Mouse (Mus musculus) myocyte (in vitro differentiated cells): ENCODE data around the gene Hmx1. TPM values are rescaled to one million over a fixed set of nuclear protein-coding genes. Genes with fewer than 3 reads are reported as not detected.

Experiments used
- H3K27me3 ChIP-seq: one replicate; pipeline ENCODE4 v1.6.1; 2011; ENCODE audit not compliant: control insufficient read depth, insufficient read depth, insufficient read length
- H3K36me3 ChIP-seq: one replicate; pipeline ENCODE4 v1.6.1; 2011; ENCODE audit not compliant: control insufficient read depth, insufficient read depth
- H3K4me2 ChIP-seq: one replicate; pipeline ENCODE4 v1.6.1; 2011; ENCODE audit warnings: low read depth, control low read depth
- H3K4me3 ChIP-seq: one replicate; pipeline ENCODE4 v1.5.1; 2011; ENCODE audit warnings: mild to moderate bottlenecking, control low read depth, moderate library complexity
- H3K79me2 ChIP-seq: one replicate; pipeline ENCODE4 v1.6.1; 2011; ENCODE audit not compliant: control insufficient read depth, insufficient read depth
- H3ac ChIP-seq: one replicate; pipeline ENCODE4 v1.6.1; 2011; ENCODE audit not compliant: control insufficient read depth, insufficient read length
- CEBPB ChIP-seq: IDR thresholded peaks from 2 replicates; pipeline ENCODE4 v1.6.1; 2011; ENCODE audit warnings: mild to moderate bottlenecking, moderate library complexity; ENCODE audit not compliant: poor library complexity, insufficient read depth, severe bottlenecking
- E2F4 ChIP-seq: IDR thresholded peaks from one replicate; pipeline ENCODE4 v1.6.1; 2011; ENCODE audit warnings: mild to moderate bottlenecking, control low read depth, moderate library complexity; ENCODE audit not compliant: insufficient read depth
- MAX ChIP-seq: IDR thresholded peaks from one replicate; pipeline ENCODE4 v1.6.1; 2011; ENCODE audit warnings: low read depth, mild to moderate bottlenecking, control low read depth
- MYOD1 ChIP-seq, 3 experiments: IDR thresholded peaks; one replicate each; pipeline ENCODE4 v1.6.1; 2011; ENCODE audit warnings: control low read depth in 2 of 3, low read depth in 2 of 3, mild to moderate bottlenecking in 2 of 3, moderate library complexity in 1 of 3; ENCODE audit not compliant: insufficient read length in 2 of 3, control insufficient read depth in 1 of 3
- MYOG ChIP-seq, 3 experiments: IDR thresholded peaks; one replicate each; pipeline ENCODE4 v1.6.1; 2011; ENCODE audit warnings: control low read depth in 2 of 3, low read depth in 2 of 3, mild to moderate bottlenecking in 2 of 3; ENCODE audit not compliant: insufficient read length in 2 of 3, control insufficient read depth in 1 of 3, insufficient read depth in 1 of 3
- POLR2A ChIP-seq: IDR thresholded peaks from one replicate; pipeline ENCODE4 v1.6.1; 2011; ENCODE audit warnings: low read depth, mild to moderate bottlenecking, control low read depth, moderate library complexity; ENCODE audit not compliant: insufficient read length
- POLR2AphosphoS2 ChIP-seq: IDR thresholded peaks from one replicate; pipeline ENCODE4 v1.6.1; 2011; ENCODE audit warnings: low read depth, control low read depth; ENCODE audit not compliant: insufficient read length
- REST ChIP-seq: IDR thresholded peaks from one replicate; pipeline ENCODE4 v1.6.1; 2011; ENCODE audit warnings: mild to moderate bottlenecking, control low read depth, moderate library complexity; ENCODE audit not compliant: insufficient read depth, insufficient read length
- SRF ChIP-seq: IDR thresholded peaks from one replicate; pipeline ENCODE4 v1.6.1; 2011; ENCODE audit warnings: low read depth; ENCODE audit not compliant: control insufficient read depth, insufficient read length
- TCF12 ChIP-seq: IDR thresholded peaks from one replicate; pipeline ENCODE4 v1.6.1; 2011; ENCODE audit warnings: mild to moderate bottlenecking, control low read depth; ENCODE audit not compliant: poor library complexity, insufficient read depth, severe bottlenecking
- TCF3 ChIP-seq: IDR thresholded peaks from one replicate; pipeline ENCODE4 v1.6.1; 2011; ENCODE audit warnings: low read depth, control low read depth; ENCODE audit not compliant: insufficient read length
- USF1 ChIP-seq: IDR thresholded peaks from one replicate; pipeline ENCODE4 v1.6.1; 2011; ENCODE audit warnings: low read depth, mild to moderate bottlenecking, control low read depth, moderate library complexity
- polyA plus RNA-seq: library from polyadenylated mRNA; unstranded; fragments of >200 nt; fragmentation: generic; extraction: Trizol; gene quantifications from one replicate; pipeline ENCODE4 v1.2.1, GENCODE M21; 2012; ENCODE audit warnings: missing spikeins

The Hmx1 gene
- not detected for polyA plus RNA-seq

GRCm38 (mm10) chr5:35388491-35389111 is at the start of gene Hmx1:
TSS of gene Hmx1 (plus strand) at chr5:35389108.
- H3K4me2 ChIP-seq = no peak within 1 kb of the TSS
- no peaks in the 10 kb centered on the region for H3K79me2 ChIP-seq
- H3K4me3 ChIP-seq = no peak within 1 kb of the TSS
- no peaks in the 10 kb centered on the region for H3K36me3 ChIP-seq
- no peak within 1 kb of the TSS for H3ac ChIP-seq
- peaks cover 87% of the 10 kb centered on the region for H3K27me3 ChIP-seq
- TF ChIP-seq E2F4 (no peak), TCF12 (no peak), REST (no peak), SRF (no peak), CEBPB (no peak), POLR2AphosphoS2 (no peak), TCF3 (no peak), MAX (no peak), MYOD1 (IDR thresholded peaks at IDR 0.05; ENCODE audit: control insufficient read depth in 1 of 3, insufficient read length in 2 of 3, low read depth in 2 of 3) (no peak), MYOG (IDR thresholded peaks at IDR 0.05; ENCODE audit: control insufficient read depth in 1 of 3, insufficient read depth in 1 of 3, insufficient read length in 2 of 3, low read depth in 2 of 3) (no peak), USF1 (no peak), POLR2A (no peak)

- Histone ChIP-seq H3K79me2 (no peaks in the 10 kb centered on the region), H3K4me2 (no peak overlapping the region), H3K4me3 (no peak overlapping the region), H3K27me3 (peaks cover 58% of the 10 kb centered on the region), H3K36me3 (no peaks in the 10 kb centered on the region), H3ac (no peak overlapping the region)
- no peak for TF ChIP-seq MYOG (IDR thresholded peaks at IDR 0.05; ENCODE audit: control insufficient read depth in 1 of 3, insufficient read depth in 1 of 3, insufficient read length in 2 of 3, low read depth in 2 of 3)
- no peak for TF ChIP-seq TCF3
- TF ChIP-seq E2F4 = no peak
- no peak for TF ChIP-seq MAX
- no peak for TF ChIP-seq POLR2A
- no peak for TF ChIP-seq SRF
- TF ChIP-seq POLR2AphosphoS2 = no peak
Observed at GRCm38 (mm10) chr5:35345084-35345483, 43.8 kb upstream of the Hmx1 start.

- TF ChIP-seq USF1 (no peak), REST (no peak), E2F4 (no peak), TCF12 (no peak), CEBPB (no peak), SRF (no peak), MAX (no peak)
- Histone ChIP-seq H3K4me2 (no peak overlapping the region), H3K79me2 (no peaks in the 10 kb centered on the region), H3ac (no peak overlapping the region), H3K36me3 (no peaks in the 10 kb centered on the region), H3K27me3 (peaks cover 53% of the 10 kb centered on the region), H3K4me3 (no peak overlapping the region)
Observed at GRCm38 (mm10) chr5:35348794-35349193, 40.1 kb upstream of the Hmx1 start.

- Histone ChIP-seq H3ac (no peak overlapping the region), H3K4me2 (no peak overlapping the region), H3K79me2 (no peaks in the 10 kb centered on the region), H3K36me3 (no peaks in the 10 kb centered on the region), H3K27me3 (peaks cover 38% of the 10 kb centered on the region), H3K4me3 (no peak overlapping the region)
- no peak for TF ChIP-seq MYOG (IDR thresholded peaks at IDR 0.05; ENCODE audit: control insufficient read depth in 1 of 3, insufficient read depth in 1 of 3, insufficient read length in 2 of 3, low read depth in 2 of 3)
- TF ChIP-seq CEBPB = no peak
- no peak for TF ChIP-seq MYOD1 (IDR thresholded peaks at IDR 0.05; ENCODE audit: control insufficient read depth in 1 of 3, insufficient read length in 2 of 3, low read depth in 2 of 3)
- TF ChIP-seq REST = no peak
- no peak for TF ChIP-seq POLR2A
- no peak for TF ChIP-seq USF1
- no peak for TF ChIP-seq SRF
- no peak for TF ChIP-seq MAX
- TF ChIP-seq E2F4 = no peak
- TF ChIP-seq TCF3 = no peak
- no peak for TF ChIP-seq POLR2AphosphoS2
- TF ChIP-seq TCF12 = no peak
Observed at GRCm38 (mm10) chr5:35357544-35358440, 31.1 kb upstream of the Hmx1 start.
